2 mouse cellular contexts compared by ENCODE assay signal in the genomic region with DNA sequence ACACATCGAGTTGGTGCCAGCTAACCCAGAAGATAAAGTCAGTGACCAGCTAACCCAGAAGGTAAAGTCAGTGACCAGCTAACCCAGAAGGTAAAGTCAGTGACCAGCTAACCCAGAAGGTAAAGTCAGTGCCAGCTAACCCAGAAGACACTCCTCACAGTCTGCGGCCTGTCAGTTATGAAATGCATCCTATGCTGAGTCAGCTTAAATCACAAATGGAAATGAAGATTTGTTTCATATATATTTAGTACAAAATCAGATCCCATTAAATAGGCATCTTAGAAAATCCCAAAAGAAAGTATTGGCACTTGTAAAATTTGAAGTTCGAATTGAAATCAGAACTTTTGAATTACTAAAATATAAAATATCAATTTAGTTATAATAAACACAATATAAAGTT.
TF ChIP-seq lines count a peak whose summit lies in the region.

No protein-coding gene starts in this region.

TF ChIP-seq in CH12.LX, 34 proteins besides CTCF, POLR2A, EP300 and RAD21:
- TF ChIP-seq NRF1 (IDR thresholded peaks at IDR 0.05; ENCODE audit: low read depth, low read length) (no peak), ELF1 (IDR thresholded peaks at IDR 0.05; ENCODE audit: low read depth, low read length) (no peak), MAFK (IDR thresholded peaks at IDR 0.05; ENCODE audit: insufficient replicate concordance, low read length) (peak; percentile 94), ETS1 (conservative IDR thresholded peaks at IDR 0.05; ENCODE audit: low read depth, low read length) (no peak), USF2 (conservative IDR thresholded peaks at IDR 0.05; ENCODE audit: low read depth, low read length) (no peak), ZNF384 (IDR thresholded peaks at IDR 0.05; ENCODE audit: low read depth, low read length) (no peak), IRF4 (IDR thresholded peaks at IDR 0.05; ENCODE audit: low read depth, low read length) (no peak), CHD1 (IDR thresholded peaks at IDR 0.05; ENCODE audit: low read depth, low read length) (no peak), HCFC1 (IDR thresholded peaks at IDR 0.05; ENCODE audit: low read depth, low read length) (no peak)

TF ChIP-seq in MEL, 35 proteins besides CTCF, POLR2A, EP300 and RAD21:
- no peak for TF ChIP-seq USF1 (IDR thresholded peaks at IDR 0.05; ENCODE audit: low read depth, low read length)
- peak; percentile 88 for TF ChIP-seq MAFK (IDR thresholded peaks at IDR 0.05; ENCODE audit: borderline replicate concordance, low read depth, low read length)
